ENCODE assay signal across 8 mouse cellular contexts in genomic region chr14:40975127-40975721, GRCm38 (mm10). TPM values are rescaled to one million over a fixed set of nuclear protein-coding genes. Genes with fewer than 3 reads are reported as not detected.
DNase-seq lines count a peak whose midpoint lies in the region; ATAC-seq and TF ChIP-seq lines count a peak whose summit lies in the region.

No protein-coding gene starts in this region.

- H3K4me2 ChIP-seq in midbrain, postnatal 0 days (ENCODE audit: low read depth, low read length, poor library complexity, severe bottlenecking): no peak overlapping the region

- TF ChIP-seq CTCF in C2C12 (IDR thresholded peaks at IDR 0.05; ENCODE audit: control insufficient read depth, insufficient read depth, insufficient read length): peak; percentile 28
- peak; percentile 88 for TF ChIP-seq CTCF in midbrain, postnatal 0 days (IDR thresholded peaks at IDR 0.05)

- no peaks in the 10 kb centered on the region for H3K27me3 ChIP-seq in C2C12 (ENCODE audit: control insufficient read depth, insufficient read depth, insufficient read length)
- H3K27me3 ChIP-seq in midbrain, postnatal 0 days (ENCODE audit: insufficient read depth, low read length): no peaks in the 10 kb centered on the region
- no peaks in the 10 kb centered on the region for H3K27me3 ChIP-seq in splenic B cell, adult 2 months (ENCODE audit: control insufficient read depth, insufficient read depth, low read length, poor library complexity, severe bottlenecking)

- peak; percentile 57 for DNase-seq in adrenal gland, adult 2 months
- DNase-seq in embryo, embryonic 9.5 days (ENCODE audit: extremely low spot score): peak; percentile 70
- DNase-seq in heart, adult 8-10 months (ENCODE audit: low spot score): peak; percentile 70
- peak; percentile 83 for DNase-seq in kidney, adult 9 months
- peak; percentile 74 for DNase-seq in liver
- DNase-seq in midbrain, postnatal 0 days (ENCODE audit: low spot score): peak; percentile 90
- peak; percentile 91 for DNase-seq in splenic B cell, adult 2 months (ENCODE audit: low read depth, low spot score)

- H3K9me3 ChIP-seq in midbrain, postnatal 0 days (ENCODE audit: low read length): no peaks in the 10 kb centered on the region

- ATAC-seq in midbrain, postnatal 0 days (ENCODE audit: low FRiP score): peak; percentile 70; the same call in 1 of the 2 replicates

- no peaks in the 10 kb centered on the region for H3K4me1 ChIP-seq in midbrain, postnatal 0 days (ENCODE audit: insufficient read depth, low read length)

- H3K36me3 ChIP-seq in C2C12 (ENCODE audit: control insufficient read depth, insufficient read depth): no peaks in the 10 kb centered on the region
- H3K36me3 ChIP-seq in midbrain, postnatal 0 days (ENCODE audit: insufficient read depth, low read length): no peaks in the 10 kb centered on the region
- H3K36me3 ChIP-seq in splenic B cell, adult 2 months (ENCODE audit: control insufficient read depth, insufficient read depth, low read length, poor library complexity, severe bottlenecking): no peaks in the 10 kb centered on the region

- H3K79me2 ChIP-seq in C2C12 (ENCODE audit: control insufficient read depth, insufficient read depth): no peaks in the 10 kb centered on the region

- 77% methylated on average over 6 of the region's 6 CpGs for WGBS in midbrain, postnatal 0 days

- H3K79me3 ChIP-seq in C2C12 (ENCODE audit: low read depth): no peaks in the 10 kb centered on the region

- no peak overlapping the region for H3ac ChIP-seq in C2C12 (ENCODE audit: control insufficient read depth, insufficient read length, low read depth)

- H3K9ac ChIP-seq in midbrain, postnatal 0 days (replicated peaks; ENCODE audit: low read length, poor library complexity, severe bottlenecking): no peak overlapping the region; the same call in 1 of the 2 replicates

- H3K27ac ChIP-seq in midbrain, postnatal 0 days (ENCODE audit: low read depth, low read length): no peak overlapping the region

- no peak overlapping the region for H3K4me3 ChIP-seq in C2C12 (ENCODE audit: insufficient read depth, poor library complexity, severe bottlenecking)
- H3K4me3 ChIP-seq in midbrain, postnatal 0 days (ENCODE audit: low read depth, low read length): no peak overlapping the region

TF ChIP-seq in C2C12, 6 proteins besides CTCF, POLR2A, EP300 and RAD21:
- TF ChIP-seq MYOG (IDR thresholded peaks at IDR 0.05; ENCODE audit: control insufficient read depth, extremely low read depth, insufficient read length) (no peak), FOSL1 (IDR thresholded peaks at IDR 0.05; ENCODE audit: insufficient read depth, low read length, poor library complexity, severe bottlenecking) (no peak), USF1 (IDR thresholded peaks at IDR 0.05; ENCODE audit: low read depth) (no peak), MYOD1 (IDR thresholded peaks at IDR 0.05; ENCODE audit: control insufficient read depth, insufficient read length, low read depth) (no peak), CEBPB (IDR thresholded peaks at IDR 0.05; ENCODE audit: low read depth) (no peak), MAX (IDR thresholded peaks at IDR 0.05) (no peak)

RNA-seq across cellular contexts. Expression of gene Tspan14, which starts 8.6 kb away (rescaled TPM):
- polyA plus RNA-seq in C2C12 (2012; fragmentation: generic; extraction: Trizol): 41.5 TPM
- total RNA-seq in adrenal gland, adult 2 months (2021): 10 to 100 TPM; 26.3 to 35.8 TPM
- polyA plus RNA-seq in adrenal gland, adult 2 months (2012; rRNA removed): 30.7 and 31.2 TPM in 2 replicates
- 10 to 100 TPM in 2 of 4 experiments, 1 to 10 TPM in 2; 9.8 to 18.6 (median 10.8) TPM for total RNA-seq in heart, adult 8-10 months (2022)
- total RNA-seq in midbrain, postnatal 0 days (2014; rRNA removed): 31.2 and 31.8 TPM in 2 replicates
- 28.3 and 31.3 TPM in 2 replicates for polyA plus RNA-seq in midbrain, postnatal 0 days (2015; fragmentation: Nextera tagmentation; extraction: Ambion mirVana)

RNA-seq across cellular contexts. Expression of gene Fam213a, which starts 38.4 kb away (rescaled TPM):
- 3.2 TPM for polyA plus RNA-seq in C2C12 (2012; fragmentation: generic; extraction: Trizol)
- total RNA-seq in adrenal gland, adult 2 months (2021): 100 to 1,000 TPM in 1 of 2 experiments, 10 to 100 TPM in 1; 98.0 to 158 TPM
- polyA plus RNA-seq in adrenal gland, adult 2 months (2012; rRNA removed): 26.2 and 36.3 TPM in 2 replicates
- 10 to 100 TPM; 24.7 to 39.2 (median 28.2) TPM for total RNA-seq in heart, adult 8-10 months (2022)
- total RNA-seq in midbrain, postnatal 0 days (2014; rRNA removed): 50.0 and 66.3 TPM in 2 replicates
- 110 and 124 TPM in 2 replicates for polyA plus RNA-seq in midbrain, postnatal 0 days (2015; fragmentation: Nextera tagmentation; extraction: Ambion mirVana)
